Mouse (Mus musculus): ENCODE measurements at regions not wholly inside any gene's neighbourhood (a gene's known extent, or its start where the extent isn't known, plus 50 kb on each side); places are given as distances from the start of the nearest gene placed in this dataset.
"Not testable (repeated sequence)": the region's sequence is repeated elsewhere in the genome, so short reads cannot be mapped to it uniquely, and the experiment has no call there.

- no peak for ATAC-seq
Measured at GRCm38 (mm10) chr3:15022773-15023172, 136.7 kb downstream of the Car2 start.

DNA sequence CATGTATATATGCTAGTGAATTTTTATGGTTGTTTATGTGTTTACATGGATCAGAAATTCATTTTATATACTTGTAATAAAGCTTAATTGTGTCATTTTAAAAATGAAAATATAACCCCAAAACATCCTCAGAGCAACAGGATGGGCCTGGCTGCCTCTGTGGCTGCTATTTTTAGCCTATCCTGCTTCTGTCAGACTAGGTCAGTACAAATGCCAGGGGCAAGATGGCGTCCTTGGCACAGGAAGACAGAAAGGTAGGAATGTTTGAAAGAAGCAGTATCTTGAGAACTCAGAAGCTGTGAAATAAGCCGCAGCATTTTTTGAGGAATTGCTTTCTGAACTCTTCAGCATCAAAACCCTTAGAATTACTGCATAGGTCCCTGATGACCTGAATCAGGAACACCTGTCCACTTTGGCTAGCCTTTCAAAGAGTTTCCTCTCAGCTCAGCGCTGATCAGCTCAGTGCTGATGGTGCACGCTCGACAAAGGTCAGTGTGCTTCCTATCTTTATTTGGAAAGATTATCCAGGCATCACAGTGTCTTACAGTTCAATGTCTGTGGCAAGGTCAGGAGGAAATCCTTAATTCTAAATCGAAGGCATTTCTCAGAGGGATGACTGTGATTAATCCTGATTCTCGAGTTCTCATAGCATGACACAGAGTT, 154.9 kb downstream of the Car2 start:
- ATAC-seq: no peak

DNA sequence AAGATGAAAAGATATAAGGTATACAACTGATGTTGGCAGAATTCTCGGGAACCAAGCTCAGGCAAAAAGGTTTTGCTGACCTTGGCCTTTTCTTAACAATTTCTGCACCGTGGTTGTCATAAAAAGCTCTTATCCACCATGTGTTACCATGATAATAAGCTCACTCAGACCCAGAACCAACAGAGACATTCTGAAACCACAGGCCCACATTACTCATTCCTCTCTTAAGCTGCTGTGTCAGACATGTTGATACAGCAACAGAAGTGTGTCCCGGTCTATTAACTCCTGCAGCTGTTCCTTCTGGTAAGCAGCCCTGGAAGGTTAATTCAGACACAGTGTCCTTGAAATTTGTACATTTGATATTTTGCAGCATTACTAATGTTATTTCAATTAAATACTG, 167.9 kb downstream of the Car2 start:
- no peak for ATAC-seq

GRCm38 (mm10) chr3:15055516-15056256, 169.6 kb downstream of the Car2 start:
- ATAC-seq: not testable (repeated sequence)

DNA sequence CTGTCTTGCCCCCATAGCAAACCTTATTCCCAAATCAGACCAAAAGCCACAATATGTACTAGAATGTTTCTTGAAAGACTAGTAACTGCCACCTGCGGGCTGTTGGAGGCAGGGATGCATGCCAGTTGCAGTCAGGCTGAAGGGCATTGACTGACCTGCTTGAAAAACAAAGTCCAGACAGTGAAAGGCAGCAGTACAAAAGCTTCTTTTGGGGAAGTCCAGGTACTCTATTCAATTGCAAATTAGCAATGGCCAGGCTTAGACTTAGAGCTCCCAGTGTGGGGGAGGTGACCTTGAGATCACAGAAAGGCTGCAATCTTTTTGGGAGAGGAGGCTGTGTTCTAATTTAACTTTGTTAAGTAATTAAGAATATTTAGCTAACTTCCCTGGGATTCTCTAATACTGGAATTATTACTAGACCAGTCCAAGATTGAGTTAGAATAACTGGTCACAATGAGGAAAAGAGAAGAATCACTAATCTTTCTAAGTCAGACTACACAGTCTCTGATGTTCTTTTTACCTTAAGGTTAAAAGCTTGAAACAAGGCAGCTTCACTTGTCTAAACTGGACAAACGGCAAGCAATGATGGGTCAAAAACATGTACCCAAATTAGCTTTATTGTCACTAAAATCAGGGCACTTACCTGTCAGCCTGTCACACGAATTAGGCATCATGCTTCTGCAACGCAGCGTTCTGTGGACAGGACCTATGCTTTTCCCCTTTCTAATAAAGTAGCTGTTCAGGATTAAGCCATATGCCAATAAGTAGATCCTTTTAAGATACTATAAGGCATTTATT, 170.9 kb downstream of the Car2 start:
- ATAC-seq: not testable (repeated sequence)

DNA sequence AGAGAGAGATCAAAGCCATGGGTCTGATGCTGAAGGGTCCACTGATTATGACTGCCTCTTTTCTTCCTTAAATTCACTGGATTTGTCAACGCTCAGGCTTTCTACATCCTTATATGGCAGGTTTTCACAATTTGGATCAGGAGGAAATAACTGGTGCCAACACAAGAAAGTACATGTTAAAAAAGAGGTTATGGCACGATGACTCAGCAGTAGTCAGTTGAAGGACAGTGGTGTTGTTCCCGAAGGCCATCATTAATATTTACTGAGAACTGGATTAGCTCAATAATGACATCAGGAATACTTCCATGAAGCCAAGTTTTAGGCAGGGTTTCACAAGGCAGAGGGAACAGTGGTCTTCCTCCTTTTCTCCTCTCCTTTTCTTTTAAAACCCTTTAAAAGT, 179.6 kb downstream of the Car2 start:
- no peak for ATAC-seq

DNA sequence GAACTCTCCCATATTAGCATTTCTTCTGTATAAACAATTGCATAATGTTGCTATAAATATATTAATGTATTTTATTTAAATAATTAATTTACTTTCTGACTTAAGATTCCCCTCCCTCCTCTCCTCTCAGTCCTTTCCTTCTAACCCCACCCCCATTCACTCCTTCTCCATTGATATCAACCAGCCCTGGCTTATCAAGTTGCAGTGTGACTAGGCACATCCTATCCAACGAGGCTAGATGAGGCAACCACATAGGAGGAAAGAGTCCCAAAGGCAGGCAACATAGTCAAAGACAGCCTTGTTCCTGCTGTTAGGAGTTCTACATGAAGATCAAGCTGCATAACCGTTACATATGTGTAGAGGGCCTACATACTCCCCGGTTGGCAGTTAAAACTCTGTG, 182.2 kb downstream of the Car2 start:
- ATAC-seq: no peak

DNA sequence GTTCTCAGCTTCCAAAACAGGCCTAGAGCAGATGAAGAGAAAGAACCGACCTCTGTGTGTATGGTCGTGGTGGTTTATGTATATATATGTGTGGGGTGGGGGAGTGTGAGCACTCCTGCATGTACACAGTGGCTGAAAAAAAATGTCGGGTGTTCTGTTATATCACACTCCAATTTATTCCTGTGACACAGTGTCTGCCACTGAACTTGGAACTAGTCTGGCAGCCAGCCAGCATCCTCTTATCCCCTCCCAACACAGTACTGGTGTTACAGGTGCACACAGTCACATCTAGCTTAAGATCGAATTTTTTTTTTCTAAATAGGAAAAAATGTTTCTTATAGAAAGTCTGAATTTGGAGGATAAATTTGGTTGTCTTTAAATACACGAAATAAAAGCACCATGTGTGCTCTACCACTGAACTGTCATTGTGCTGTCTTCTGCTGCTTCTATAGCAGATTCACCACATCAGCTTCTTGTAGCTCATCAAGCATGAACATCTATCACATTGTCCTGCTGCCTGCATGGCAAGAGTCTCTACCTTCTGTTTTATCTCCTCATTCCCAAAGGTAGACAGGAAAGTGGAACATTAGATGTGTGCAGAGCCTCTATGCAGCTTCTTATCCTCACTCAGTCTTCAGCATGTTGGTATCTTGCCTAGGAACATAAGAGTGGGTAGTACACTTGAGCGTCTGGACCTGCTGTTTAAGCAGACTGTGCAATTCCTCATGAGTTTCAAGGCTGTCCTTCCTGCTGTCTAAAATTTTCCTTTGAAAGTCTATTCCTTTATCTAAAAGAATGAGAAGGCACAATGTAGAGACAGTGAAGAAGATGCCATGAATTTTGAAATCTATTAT, 185.2 kb downstream of the Car2 start:
- no peak for ATAC-seq

- ATAC-seq: no peak
Measured at GRCm38 (mm10) chr3:15073405-15073804, 187.3 kb downstream of the Car2 start.

- no peak for ATAC-seq
Measured at GRCm38 (mm10) chr3:15073847-15074246, 187.8 kb downstream of the Car2 start.

DNA sequence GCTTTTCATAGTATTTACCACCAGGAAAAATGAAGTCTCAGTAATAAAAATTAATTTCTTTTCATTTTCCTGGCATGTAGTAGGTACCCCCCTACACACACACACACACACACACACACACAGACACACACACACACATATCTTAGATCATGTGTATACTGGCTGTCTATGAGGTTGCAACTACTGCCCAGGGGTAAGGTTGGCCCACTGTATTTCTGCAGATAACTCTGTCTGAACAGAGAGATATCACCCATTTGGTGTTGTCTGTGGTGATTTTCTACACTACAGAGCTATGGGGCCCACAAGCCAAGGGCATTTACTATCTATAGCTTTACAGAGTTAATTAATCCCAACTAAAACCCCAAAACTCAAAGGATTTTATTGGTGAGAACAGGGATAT, 188.9 kb downstream of the Car2 start:
- ATAC-seq: no peak

DNA sequence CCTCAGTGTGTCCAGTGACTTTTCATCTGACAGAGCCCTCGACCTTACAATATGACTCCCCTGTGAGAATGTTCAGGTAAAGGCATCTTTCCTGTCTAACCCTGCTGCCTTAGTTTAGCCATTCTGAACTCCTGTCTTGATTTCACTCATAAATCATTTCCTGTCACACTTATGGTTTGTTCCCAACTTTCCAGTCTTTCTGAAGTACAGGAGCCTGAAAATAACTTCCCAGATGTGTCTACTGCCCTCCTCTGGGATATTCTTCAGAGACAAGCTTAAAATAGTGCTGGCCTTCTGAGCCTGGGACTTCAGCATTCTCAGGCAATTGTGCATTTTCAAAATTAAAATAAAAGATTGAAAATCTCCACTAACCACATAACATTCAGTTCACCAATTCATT, 204.1 kb downstream of the Car2 start:
- no peak for ATAC-seq

- no peak for ATAC-seq
Measured at GRCm38 (mm10) chr3:15098206-15098817, 212.2 kb downstream of the Car2 start.

DNA sequence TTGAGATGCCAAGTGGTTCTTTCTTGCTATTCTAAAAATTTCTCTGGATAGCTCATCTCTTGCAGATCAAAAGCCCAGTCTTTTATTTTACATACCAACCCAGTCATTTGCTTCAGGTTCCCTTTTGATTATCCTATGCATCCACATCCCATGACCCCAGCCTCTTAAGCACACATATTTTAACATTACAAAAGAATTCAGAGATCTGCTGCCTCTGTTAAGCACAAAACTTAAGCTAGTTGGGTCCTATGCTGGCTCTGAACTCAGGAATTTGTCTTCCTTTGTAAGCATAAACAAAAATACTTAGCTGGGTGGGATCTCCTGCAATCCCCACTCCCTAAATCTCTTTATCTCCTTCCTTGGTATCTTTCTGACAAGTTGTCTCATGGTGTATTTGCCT, 212.9 kb downstream of the Car2 start:
- ATAC-seq: no peak

DNA sequence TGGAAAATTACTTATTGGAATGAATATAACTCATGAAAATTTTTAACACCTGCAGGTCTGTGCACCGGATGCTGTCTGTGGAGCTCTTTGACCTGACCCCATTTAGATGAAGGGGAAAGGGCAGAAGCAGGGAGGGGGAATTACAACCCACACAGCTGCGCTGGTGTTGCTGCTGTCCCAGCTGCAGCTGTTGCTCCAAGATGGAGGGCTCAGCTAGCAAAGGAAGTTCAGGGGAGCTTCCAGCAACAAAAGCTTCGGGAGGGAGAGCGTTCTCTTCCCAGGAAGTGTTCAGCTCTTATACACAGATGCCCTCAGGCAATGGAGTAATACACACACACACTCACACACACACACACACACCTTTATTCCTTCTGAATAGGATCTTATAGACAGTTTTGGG, 219.6 kb downstream of the Car2 start:
- no peak for ATAC-seq

DNA sequence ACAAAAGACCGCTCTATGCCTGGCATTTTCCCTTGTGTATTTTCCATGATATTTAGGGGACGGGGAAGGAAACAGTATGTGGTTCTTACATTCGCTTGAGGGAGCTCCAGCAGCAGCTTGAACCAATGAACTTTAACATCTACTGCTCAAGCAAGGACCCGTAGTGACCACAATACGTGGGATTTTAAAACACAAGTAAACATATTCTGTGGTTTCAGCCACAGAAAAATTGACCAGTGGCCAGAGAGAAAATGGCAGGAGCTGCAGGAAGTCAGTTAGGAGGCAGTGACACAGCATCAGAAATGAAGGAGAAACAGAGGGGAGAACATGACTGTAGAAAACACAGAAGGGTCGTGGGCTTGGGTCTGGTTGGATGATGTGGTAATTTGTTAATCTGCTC, 220.2 kb downstream of the Car2 start:
- no peak for ATAC-seq

DNA sequence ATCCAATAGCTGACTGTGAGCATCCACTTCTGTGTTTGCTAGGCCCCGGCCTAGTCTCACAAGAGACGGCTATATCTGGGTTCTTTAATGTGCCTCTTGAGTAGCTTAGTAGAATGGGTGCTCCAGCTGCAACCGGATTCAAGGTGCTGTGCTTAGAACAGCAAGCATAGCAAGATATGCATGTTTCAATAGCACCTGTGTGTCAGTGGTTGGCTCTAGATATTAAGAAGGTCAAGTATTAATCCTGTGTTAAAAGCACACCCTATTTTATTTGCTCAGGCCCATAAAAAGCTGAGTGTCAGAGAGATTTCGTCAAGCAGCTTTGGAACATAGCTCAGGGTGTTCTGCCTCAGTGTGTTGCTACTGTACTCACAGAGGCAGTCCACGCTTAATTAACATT, 221.2 kb downstream of the Car2 start:
- no peak for ATAC-seq

- ATAC-seq: no peak
Measured at GRCm38 (mm10) chr3:15108239-15108934, 222.3 kb downstream of the Car2 start.

- no peak for ATAC-seq
Measured at GRCm38 (mm10) chr3:15110037-15110748, 221.9 kb downstream of the Gm9733 start.

DNA sequence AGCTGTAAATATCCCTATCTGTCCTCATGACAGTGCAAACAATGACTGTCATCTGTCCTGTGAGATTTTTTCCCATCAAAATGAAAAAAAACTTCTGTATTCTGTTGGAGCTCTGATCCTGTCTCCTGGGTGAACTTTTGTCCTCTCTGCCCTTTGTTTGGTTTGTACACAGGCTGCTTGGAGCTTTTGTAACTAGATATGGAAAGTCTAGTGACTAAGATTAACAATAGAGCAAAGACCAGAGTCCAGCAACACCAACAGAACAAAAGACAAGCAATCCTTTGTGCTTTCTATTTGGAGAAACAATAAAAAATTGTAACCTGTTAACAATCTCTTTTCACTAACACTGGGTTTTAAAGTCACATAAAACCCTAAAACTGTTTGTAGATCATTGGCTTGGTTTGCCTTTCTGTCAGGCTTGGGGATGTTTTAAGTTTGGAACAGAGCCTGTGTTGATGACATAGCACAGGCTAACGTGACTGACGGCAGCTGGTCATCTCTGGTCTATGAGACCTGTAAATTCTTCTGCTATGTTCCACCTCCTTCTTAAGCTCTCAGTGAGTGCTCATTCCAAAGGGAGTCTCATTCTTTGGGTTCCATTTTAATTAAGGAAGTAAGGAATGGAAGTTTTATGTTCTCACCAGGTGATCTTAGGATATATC, 219.8 kb downstream of the Gm9733 start:
- ATAC-seq: no peak

All from inflammation-experienced regulatory T-cells, adult 6 months (primary cell).